Mouse (Mus musculus): ENCODE data around the gene Dctn1. TPM values are rescaled to one million over a fixed set of nuclear protein-coding genes. Genes with fewer than 3 reads are reported as not detected.

The Dctn1 gene
- polyA plus RNA-seq, 1 experiment: 332 TPM

GRCm38 (mm10) chr6:83135571-83136161 lies 30.1 kb upstream of the Dctn1 start:
- Histone ChIP-seq H3K27ac (ENCODE audit: insufficient read depth, low read length) (peak overlapping the region; percentile 89), H3K4me3 (ENCODE audit: insufficient read depth, low read length) (peak overlapping the region; percentile 54), H3K4me1 (ENCODE audit: control insufficient read depth, insufficient read depth, low read length) (no peaks in the 10 kb centered on the region)
- TF ChIP-seq POLR2A (IDR thresholded peaks at IDR 0.05; ENCODE audit: extremely low read depth, insufficient read depth, low read length): no peak
- no peak for TF ChIP-seq CTCF (IDR thresholded peaks at IDR 0.05; ENCODE audit: extremely low read depth, insufficient read depth, low read length)

- TF ChIP-seq CTCF (IDR thresholded peaks at IDR 0.05; ENCODE audit: extremely low read depth, insufficient read depth, low read length) (no peak), POLR2A (IDR thresholded peaks at IDR 0.05; ENCODE audit: extremely low read depth, insufficient read depth, low read length) (no peak)
- Histone ChIP-seq H3K27ac (ENCODE audit: insufficient read depth, low read length) (peak overlapping the region; percentile 89), H3K4me1 (ENCODE audit: control insufficient read depth, insufficient read depth, low read length) (no peaks in the 10 kb centered on the region), H3K4me3 (ENCODE audit: insufficient read depth, low read length) (peak overlapping the region; percentile 54)
Observed at GRCm38 (mm10) chr6:83136291-83136880, 29.3 kb upstream of the Dctn1 start.

DNA sequence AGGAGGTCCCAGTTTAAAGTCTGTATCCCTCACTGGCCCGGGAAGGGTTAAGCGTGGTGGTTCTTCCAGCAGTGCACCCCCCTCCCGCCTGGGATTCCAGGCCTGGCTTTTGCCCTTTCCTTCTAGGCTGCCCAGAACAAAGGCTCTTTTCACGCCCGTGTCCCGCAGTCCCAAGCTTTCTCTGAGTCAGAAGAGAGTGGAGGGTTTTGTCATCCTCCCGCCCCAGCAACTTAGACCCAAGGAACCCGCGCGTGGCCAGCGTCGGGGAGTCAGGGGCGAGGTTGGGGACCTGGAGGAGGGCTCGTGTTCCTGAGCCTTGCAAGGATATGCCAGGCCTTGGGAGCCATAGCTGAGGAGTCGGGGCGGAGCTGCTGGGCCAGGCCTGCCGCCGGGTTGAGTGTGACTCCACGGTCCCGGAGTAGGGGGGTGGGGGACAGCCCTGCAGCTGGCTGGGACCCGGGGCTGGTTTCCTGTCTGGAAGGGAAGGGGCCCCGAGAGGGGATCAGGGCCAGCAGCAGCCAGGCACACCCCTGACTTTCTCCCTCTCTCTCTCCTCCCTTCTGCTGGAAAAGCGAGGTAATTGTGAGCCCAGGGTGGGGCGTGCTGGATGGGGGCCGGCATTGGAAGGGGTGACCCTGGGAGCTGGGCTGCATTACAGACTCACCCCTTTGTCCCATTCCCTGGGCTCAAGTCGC lies 28.7 kb upstream of the Dctn1 start:
- Histone ChIP-seq H3K4me3 (ENCODE audit: insufficient read depth, low read length) (peak overlapping the region; percentile 54), H3K27ac (ENCODE audit: insufficient read depth, low read length) (peak overlapping the region; percentile 89), H3K4me1 (ENCODE audit: control insufficient read depth, insufficient read depth, low read length) (no peaks in the 10 kb centered on the region)
- no peak for TF ChIP-seq POLR2A (IDR thresholded peaks at IDR 0.05; ENCODE audit: extremely low read depth, insufficient read depth, low read length)
- no peak for TF ChIP-seq CTCF (IDR thresholded peaks at IDR 0.05; ENCODE audit: extremely low read depth, insufficient read depth, low read length)

DNA sequence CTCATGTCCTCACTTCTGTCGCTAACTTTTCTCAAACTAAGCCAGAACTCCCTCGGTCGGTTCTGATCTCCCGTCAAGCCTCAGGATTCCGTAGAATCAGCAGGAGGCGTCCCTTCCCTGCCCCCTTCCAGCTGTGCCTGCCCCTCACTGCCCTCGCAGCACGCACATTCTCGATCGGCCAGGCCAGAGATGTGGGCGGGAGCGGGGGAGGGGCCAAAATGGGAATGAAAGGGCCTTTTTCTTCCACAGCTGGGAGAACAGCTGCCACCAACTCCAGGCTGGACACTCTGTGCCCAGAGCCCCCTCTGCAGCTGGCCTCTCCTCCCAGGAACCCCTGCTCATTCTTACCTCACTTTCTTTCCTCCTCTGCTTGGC lies 28.2 kb upstream of the Dctn1 start:
- H3K4me1 ChIP-seq (ENCODE audit: control insufficient read depth, insufficient read depth, low read length): no peaks in the 10 kb centered on the region
- TF ChIP-seq CTCF (IDR thresholded peaks at IDR 0.05; ENCODE audit: extremely low read depth, insufficient read depth, low read length): no peak
- TF ChIP-seq POLR2A (IDR thresholded peaks at IDR 0.05; ENCODE audit: extremely low read depth, insufficient read depth, low read length): no peak
- H3K27ac ChIP-seq (ENCODE audit: insufficient read depth, low read length): peak overlapping the region; percentile 94
- H3K4me3 ChIP-seq (ENCODE audit: insufficient read depth, low read length): peak overlapping the region; percentile 54

GRCm38 (mm10) chr6:83138056-83138455 lies 27.7 kb upstream of the Dctn1 start:
- no peaks in the 10 kb centered on the region for H3K4me1 ChIP-seq (ENCODE audit: control insufficient read depth, insufficient read depth, low read length)
- peak overlapping the region; percentile 54 for H3K4me3 ChIP-seq (ENCODE audit: insufficient read depth, low read length)
- TF ChIP-seq POLR2A (IDR thresholded peaks at IDR 0.05; ENCODE audit: extremely low read depth, insufficient read depth, low read length): no peak
- TF ChIP-seq CTCF (IDR thresholded peaks at IDR 0.05; ENCODE audit: extremely low read depth, insufficient read depth, low read length): no peak
- peak overlapping the region; percentile 94 for H3K27ac ChIP-seq (ENCODE audit: insufficient read depth, low read length)

DNA sequence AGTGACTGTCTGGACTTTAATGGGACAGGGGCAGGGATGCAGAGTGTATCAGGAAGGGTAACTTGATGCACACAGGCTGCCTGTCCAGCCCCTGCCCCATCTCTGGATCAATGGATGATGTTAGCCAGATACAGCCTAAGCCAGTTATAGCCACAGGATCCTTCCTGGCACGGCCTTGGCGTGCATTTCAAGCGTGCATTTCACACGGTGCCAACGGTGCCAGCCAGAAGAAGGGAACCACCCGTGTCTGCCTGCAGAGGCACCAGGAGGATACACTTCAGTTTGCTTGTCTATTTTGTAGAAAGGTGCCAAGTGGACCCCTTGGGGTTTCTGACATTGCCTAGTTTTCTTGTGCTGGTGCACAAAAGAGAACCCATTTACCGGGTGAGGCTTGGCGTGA lies 25.7 kb upstream of the Dctn1 start:
- no peak for TF ChIP-seq POLR2A (IDR thresholded peaks at IDR 0.05; ENCODE audit: extremely low read depth, insufficient read depth, low read length)
- TF ChIP-seq CTCF (IDR thresholded peaks at IDR 0.05; ENCODE audit: extremely low read depth, insufficient read depth, low read length): no peak

DNA sequence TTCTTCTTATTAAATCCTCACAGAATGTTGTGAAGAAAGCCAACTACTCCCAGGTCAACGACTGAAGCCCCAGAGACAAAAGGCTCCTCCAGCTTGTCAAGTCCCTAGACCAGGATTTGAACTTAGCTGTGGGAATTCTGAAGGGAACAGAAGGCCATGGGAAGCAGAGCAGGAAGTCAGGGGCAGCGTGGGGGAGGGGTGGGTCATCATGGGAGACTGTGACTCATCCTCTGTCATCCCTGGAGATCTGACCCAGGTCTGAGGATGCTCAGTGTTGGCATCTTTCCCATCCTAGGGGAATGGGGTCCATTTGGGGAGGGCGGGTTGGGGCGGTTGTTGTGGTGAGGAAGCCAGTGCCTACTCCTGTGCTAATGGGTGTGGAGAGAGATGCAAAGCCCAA lies 24.1 kb upstream of the Dctn1 start:
- TF ChIP-seq CTCF (IDR thresholded peaks at IDR 0.05; ENCODE audit: extremely low read depth, insufficient read depth, low read length) (no peak), POLR2A (IDR thresholded peaks at IDR 0.05; ENCODE audit: extremely low read depth, insufficient read depth, low read length) (no peak)
- peaks cover 2% of the 10 kb centered on the region for H3K4me1 ChIP-seq (ENCODE audit: control insufficient read depth, insufficient read depth, low read length)
- peak overlapping the region; percentile 91 for H3K27ac ChIP-seq (ENCODE audit: insufficient read depth, low read length)
- peak overlapping the region; percentile 73 for H3K4me3 ChIP-seq (ENCODE audit: insufficient read depth, low read length)

More for the DNA sequence above, 25.7 kb upstream of the Dctn1 start:
- Histone ChIP-seq H3K27ac (ENCODE audit: insufficient read depth, low read length) (no peak overlapping the region), H3K4me1 (ENCODE audit: control insufficient read depth, insufficient read depth, low read length) (no peaks in the 10 kb centered on the region; the same call in none of the 2 replicates), H3K4me3 (ENCODE audit: insufficient read depth, low read length) (no peak overlapping the region)

- TF ChIP-seq POLR2A (IDR thresholded peaks at IDR 0.05; ENCODE audit: extremely low read depth, insufficient read depth, low read length): peak; percentile 52
- TF ChIP-seq CTCF (IDR thresholded peaks at IDR 0.05; ENCODE audit: extremely low read depth, insufficient read depth, low read length): no peak
- Histone ChIP-seq H3K27ac (ENCODE audit: insufficient read depth, low read length) (peak overlapping the region; percentile 91), H3K4me1 (ENCODE audit: control insufficient read depth, insufficient read depth, low read length) (peaks cover 2% of the 10 kb centered on the region), H3K4me3 (ENCODE audit: insufficient read depth, low read length) (peak overlapping the region; percentile 73)
Observed at GRCm38 (mm10) chr6:83142211-83142731, 23.4 kb upstream of the Dctn1 start.

DNA sequence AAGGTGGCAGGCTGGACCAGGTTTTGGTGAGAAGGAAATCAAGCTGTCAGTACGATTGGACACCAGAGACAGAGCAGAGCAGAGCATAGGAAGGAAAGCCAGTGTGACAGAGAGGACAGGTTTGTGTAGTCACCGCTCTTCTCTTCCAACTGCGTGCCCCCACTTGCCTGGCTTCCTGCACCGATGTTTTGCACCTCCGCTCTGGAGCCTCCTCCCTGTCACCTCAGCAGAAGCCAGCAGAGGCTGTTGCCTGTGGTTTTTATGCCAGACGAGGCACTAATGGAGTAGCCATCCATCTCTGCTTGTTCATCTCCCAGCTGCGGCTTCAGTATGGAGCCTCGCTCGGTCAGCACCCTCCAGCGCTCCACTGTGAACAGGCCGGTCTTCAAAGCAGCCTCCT lies 22.8 kb upstream of the Dctn1 start:
- peaks cover 2% of the 10 kb centered on the region for H3K4me1 ChIP-seq (ENCODE audit: control insufficient read depth, insufficient read depth, low read length)
- peak overlapping the region; percentile 73 for H3K4me3 ChIP-seq (ENCODE audit: insufficient read depth, low read length)
- TF ChIP-seq POLR2A (IDR thresholded peaks at IDR 0.05; ENCODE audit: extremely low read depth, insufficient read depth, low read length) (peak; percentile 46; the same call in 1 of the 2 replicates), CTCF (IDR thresholded peaks at IDR 0.05; ENCODE audit: extremely low read depth, insufficient read depth, low read length) (no peak)
- no peak overlapping the region for H3K27ac ChIP-seq (ENCODE audit: insufficient read depth, low read length)
